Mouse (Mus musculus) erythroblast, embryonic 14.5 days (primary cell): Measurements from ENCODE around the gene Nsd1.

Source experiments
- GATA1 ChIP-seq: IDR thresholded peaks from 2 replicates; pipeline ENCODE4 v1.6.1; 2012; ENCODE audit warnings: low read length, inconsistent platforms, mixed read lengths
- TAL1 ChIP-seq: IDR thresholded peaks from 3 replicates; pipeline ENCODE4 v1.6.1; 2012; ENCODE audit warnings: low read length, inconsistent platforms, mixed read lengths

- no peak for TF ChIP-seq TAL1
- TF ChIP-seq GATA1: no peak
Observed at GRCm38 (mm10) chr13:55212011-55212360, 2.4 kb downstream of the Nsd1 start.
